Mouse (Mus musculus): ENCODE results near the gene Lrig2. TPM values are rescaled to one million over a fixed set of nuclear protein-coding genes. Genes with fewer than 3 reads are reported as not detected.

The Lrig2 gene
- polyA plus RNA-seq, 1 experiment from 2014 or later = 21.9 TPM

- Histone ChIP-seq H3K27ac (ENCODE audit: low read depth, low read length) (no peak overlapping the region), H3K36me3 (ENCODE audit: control insufficient read depth, insufficient read depth, low read length) (no peaks in the 10 kb centered on the region), H3K27me3 (replicated peaks; ENCODE audit: control insufficient read depth, insufficient read depth, low read length) (no peaks in the 10 kb centered on the region), H3K9ac (ENCODE audit: low read depth, low read length) (no peak overlapping the region), H3K4me1 (ENCODE audit: control insufficient read depth, insufficient read depth, low read depth, low read length) (0 out of 2 replicates have a peak, but pooled peaks cover 3% of the 10 kb centered on the region), H3K4me2 (ENCODE audit: low read length) (no peak overlapping the region), H3K4me3 (ENCODE audit: low read length) (no peak overlapping the region), H3K9me3 (ENCODE audit: control insufficient read depth, low read length) (no peaks in the 10 kb centered on the region)
- ATAC-seq = no peak
- 90% methylated on average over 5 of the region's 5 CpGs for WGBS
Measured at GRCm38 (mm10) chr3:104517161-104517560, 5.4 kb upstream of the Lrig2 start.

GRCm38 (mm10) chr3:104514510-104514909 lies 2.8 kb upstream of the Lrig2 start:
- Histone ChIP-seq H3K9ac (ENCODE audit: low read depth, low read length) (no peak overlapping the region), H3K36me3 (ENCODE audit: control insufficient read depth, insufficient read depth, low read length) (no peaks in the 10 kb centered on the region), H3K4me3 (ENCODE audit: low read length) (no peak overlapping the region), H3K27me3 (replicated peaks; ENCODE audit: control insufficient read depth, insufficient read depth, low read length) (no peaks in the 10 kb centered on the region), H3K4me1 (ENCODE audit: control insufficient read depth, insufficient read depth, low read depth, low read length) (peaks cover 5% of the 10 kb centered on the region; the same call in 1 of the 2 replicates), H3K27ac (ENCODE audit: low read depth, low read length) (no peak overlapping the region), H3K4me2 (ENCODE audit: low read length) (no peak overlapping the region), H3K9me3 (ENCODE audit: control insufficient read depth, low read length) (no peaks in the 10 kb centered on the region)
- 81% methylated on average over 2 of the region's 2 CpGs for WGBS
- ATAC-seq = no peak

- WGBS = 24% methylated on average over 5 of the region's 5 CpGs
- peaks cover 15% of the 10 kb centered on the region for H3K4me1 ChIP-seq (ENCODE audit: control insufficient read depth, insufficient read depth, low read depth, low read length)
- no peak for ATAC-seq
Measured at GRCm38 (mm10) chr3:104512424-104512748, 668 bp upstream of the Lrig2 start.

GRCm38 (mm10) chr3:104510771-104511429 lies 818 bp downstream of the Lrig2 start:
- H3K9ac ChIP-seq (ENCODE audit: low read depth, low read length) = peak overlapping the region; percentile 87
- no peaks in the 10 kb centered on the region for H3K9me3 ChIP-seq (ENCODE audit: control insufficient read depth, low read length)
- peak; percentile 18 for ATAC-seq
- no peaks in the 10 kb centered on the region for H3K36me3 ChIP-seq (ENCODE audit: control insufficient read depth, insufficient read depth, low read length)
- H3K4me2 ChIP-seq (ENCODE audit: low read length) = peak overlapping the region; percentile 76
- H3K4me3 ChIP-seq (ENCODE audit: low read length) = peak overlapping the region; percentile 78
- peaks cover 15% of the 10 kb centered on the region for H3K4me1 ChIP-seq (ENCODE audit: control insufficient read depth, insufficient read depth, low read depth, low read length)
- peak overlapping the region; percentile 95 for H3K27ac ChIP-seq (ENCODE audit: low read depth, low read length)
- 1% methylated on average over 14 of the region's 14 CpGs for WGBS
- H3K27me3 ChIP-seq (replicated peaks; ENCODE audit: control insufficient read depth, insufficient read depth, low read length) = no peaks in the 10 kb centered on the region

More at GRCm38 (mm10) chr3:104512424-104512748, 668 bp upstream of the Lrig2 start:
- Histone ChIP-seq H3K9me3 (ENCODE audit: control insufficient read depth, low read length) (no peaks in the 10 kb centered on the region), H3K4me2 (ENCODE audit: low read length) (peak overlapping the region; percentile 86), H3K27ac (ENCODE audit: low read depth, low read length) (peak overlapping the region; percentile 92), H3K4me3 (ENCODE audit: low read length) (peak overlapping the region; percentile 78), H3K27me3 (replicated peaks; ENCODE audit: control insufficient read depth, insufficient read depth, low read length) (no peaks in the 10 kb centered on the region), H3K36me3 (ENCODE audit: control insufficient read depth, insufficient read depth, low read length) (no peaks in the 10 kb centered on the region), H3K9ac (ENCODE audit: low read depth, low read length) (peak overlapping the region; percentile 81)

GRCm38 (mm10) chr3:104501648-104502047 lies 10.1 kb downstream of the Lrig2 start:
- Histone ChIP-seq H3K27me3 (replicated peaks; ENCODE audit: control insufficient read depth, insufficient read depth, low read length) (no peaks in the 10 kb centered on the region), H3K4me2 (ENCODE audit: low read length) (no peak overlapping the region), H3K9ac (ENCODE audit: low read depth, low read length) (no peak overlapping the region), H3K4me3 (ENCODE audit: low read length) (no peak overlapping the region), H3K27ac (ENCODE audit: low read depth, low read length) (no peak overlapping the region), H3K4me1 (ENCODE audit: control insufficient read depth, insufficient read depth, low read depth, low read length) (no peaks in the 10 kb centered on the region), H3K36me3 (ENCODE audit: control insufficient read depth, insufficient read depth, low read length) (peaks cover 3% of the 10 kb centered on the region; the same call in 1 of the 2 replicates), H3K9me3 (ENCODE audit: control insufficient read depth, low read length) (no peaks in the 10 kb centered on the region)
- ATAC-seq = no peak
- WGBS = 64% methylated on average over 2 of the region's 2 CpGs

GRCm38 (mm10) chr3:104500881-104501280 lies 10.8 kb downstream of the Lrig2 start:
- Histone ChIP-seq H3K27me3 (replicated peaks; ENCODE audit: control insufficient read depth, insufficient read depth, low read length) (no peaks in the 10 kb centered on the region), H3K4me1 (ENCODE audit: control insufficient read depth, insufficient read depth, low read depth, low read length) (no peaks in the 10 kb centered on the region), H3K4me3 (ENCODE audit: low read length) (no peak overlapping the region), H3K36me3 (ENCODE audit: control insufficient read depth, insufficient read depth, low read length) (peaks cover 5% of the 10 kb centered on the region; the same call in 1 of the 2 replicates), H3K9me3 (ENCODE audit: control insufficient read depth, low read length) (no peaks in the 10 kb centered on the region), H3K9ac (ENCODE audit: low read depth, low read length) (no peak overlapping the region), H3K4me2 (ENCODE audit: low read length) (no peak overlapping the region), H3K27ac (ENCODE audit: low read depth, low read length) (no peak overlapping the region)
- no peak; the same call in 1 of the 2 replicates for ATAC-seq
- 58% methylated on average over 2 of the region's 2 CpGs for WGBS

GRCm38 (mm10) chr3:104496176-104496575 lies 15.5 kb downstream of the Lrig2 start:
- peaks cover 5% of the 10 kb centered on the region; the same call in 1 of the 2 replicates for H3K36me3 ChIP-seq (ENCODE audit: control insufficient read depth, insufficient read depth, low read length)
- H3K9me3 ChIP-seq (ENCODE audit: control insufficient read depth, low read length) = no peaks in the 10 kb centered on the region
- no peak overlapping the region for H3K27ac ChIP-seq (ENCODE audit: low read depth, low read length)
- H3K4me2 ChIP-seq (ENCODE audit: low read length) = no peak overlapping the region
- H3K4me3 ChIP-seq (ENCODE audit: low read length) = no peak overlapping the region
- WGBS = 97% methylated on average over 4 of the region's 4 CpGs
- no peak for ATAC-seq
- H3K4me1 ChIP-seq (ENCODE audit: control insufficient read depth, insufficient read depth, low read depth, low read length) = no peaks in the 10 kb centered on the region
- H3K9ac ChIP-seq (ENCODE audit: low read depth, low read length) = no peak overlapping the region
- H3K27me3 ChIP-seq (replicated peaks; ENCODE audit: control insufficient read depth, insufficient read depth, low read length) = no peaks in the 10 kb centered on the region

GRCm38 (mm10) chr3:104480946-104481719 lies 30.6 kb downstream of the Lrig2 start:
- H3K4me1 ChIP-seq (ENCODE audit: control insufficient read depth, insufficient read depth, low read depth, low read length) = no peaks in the 10 kb centered on the region
- H3K27me3 ChIP-seq (replicated peaks; ENCODE audit: control insufficient read depth, insufficient read depth, low read length) = no peaks in the 10 kb centered on the region
- H3K4me3 ChIP-seq (ENCODE audit: low read length) = no peak overlapping the region
- WGBS = 89% methylated on average over 1 of the region's 1 CpGs
- no peak overlapping the region for H3K4me2 ChIP-seq (ENCODE audit: low read length)
- H3K36me3 ChIP-seq (ENCODE audit: control insufficient read depth, insufficient read depth, low read length) = peaks cover 16% of the 10 kb centered on the region
- H3K9me3 ChIP-seq (ENCODE audit: control insufficient read depth, low read length) = no peaks in the 10 kb centered on the region
- no peak overlapping the region for H3K9ac ChIP-seq (ENCODE audit: low read depth, low read length)
- no peak for ATAC-seq
- no peak overlapping the region for H3K27ac ChIP-seq (ENCODE audit: low read depth, low read length)

GRCm38 (mm10) chr3:104478056-104478455 lies 33.7 kb downstream of the Lrig2 start:
- Histone ChIP-seq H3K36me3 (ENCODE audit: control insufficient read depth, insufficient read depth, low read length) (peaks cover 22% of the 10 kb centered on the region), H3K4me3 (ENCODE audit: low read length) (no peak overlapping the region), H3K9ac (ENCODE audit: low read depth, low read length) (no peak overlapping the region), H3K9me3 (ENCODE audit: control insufficient read depth, low read length) (no peaks in the 10 kb centered on the region), H3K4me2 (ENCODE audit: low read length) (no peak overlapping the region), H3K27ac (ENCODE audit: low read depth, low read length) (no peak overlapping the region), H3K4me1 (ENCODE audit: control insufficient read depth, insufficient read depth, low read depth, low read length) (no peaks in the 10 kb centered on the region), H3K27me3 (replicated peaks; ENCODE audit: control insufficient read depth, insufficient read depth, low read length) (no peaks in the 10 kb centered on the region)
- WGBS = 100% methylated on average over 1 of the region's 1 CpGs
- no peak for ATAC-seq
